Mouse (Mus musculus): ENCODE measurements at regions not wholly inside any gene's neighbourhood (a gene's known extent, or its start where the extent isn't known, plus 50 kb on each side); places are given as distances from the start of the nearest gene placed in this dataset.

GRCm38 (mm10) chr16:52861263-52861662 is 407.4 kb upstream of the Alcam start:
- Histone ChIP-seq H3K9me3 (ENCODE audit: control insufficient read depth, low read length) (no peaks in the 10 kb centered on the region), H3K4me1 (replicated peaks; ENCODE audit: control insufficient read depth, insufficient read depth, low read length) (no peaks in the 10 kb centered on the region), H3K36me3 (ENCODE audit: control insufficient read depth, insufficient read depth, low read length) (no peaks in the 10 kb centered on the region), H3K27me3 (ENCODE audit: control insufficient read depth, insufficient read depth, low read length) (no peaks in the 10 kb centered on the region), H3K4me2 (ENCODE audit: low read depth, low read length, severe bottlenecking) (no peak overlapping the region), H3K4me3 (ENCODE audit: low read depth, low read length) (no peak overlapping the region), H3K27ac (ENCODE audit: low read depth, low read length) (no peak overlapping the region), H3K9ac (ENCODE audit: low read length) (no peak overlapping the region)
- ATAC-seq (replicated peaks; ENCODE audit: low FRiP score), result no peak
- 91% methylated on average over 6 of the region's 6 CpGs for WGBS
- DNase-seq (ENCODE audit: low spot score), result no peak

GRCm38 (mm10) chr16:52858441-52859209 is 404.8 kb upstream of the Alcam start:
- Histone ChIP-seq H3K27me3 (ENCODE audit: control insufficient read depth, insufficient read depth, low read length) (no peaks in the 10 kb centered on the region), H3K4me2 (ENCODE audit: low read depth, low read length, severe bottlenecking) (no peak overlapping the region), H3K4me3 (ENCODE audit: low read depth, low read length) (no peak overlapping the region), H3K27ac (ENCODE audit: low read depth, low read length) (no peak overlapping the region), H3K36me3 (ENCODE audit: control insufficient read depth, insufficient read depth, low read length) (no peaks in the 10 kb centered on the region), H3K9me3 (ENCODE audit: control insufficient read depth, low read length) (no peaks in the 10 kb centered on the region), H3K9ac (ENCODE audit: low read length) (no peak overlapping the region), H3K4me1 (replicated peaks; ENCODE audit: control insufficient read depth, insufficient read depth, low read length) (no peaks in the 10 kb centered on the region)
- DNase-seq (ENCODE audit: low spot score) (no peak), ATAC-seq (replicated peaks; ENCODE audit: low FRiP score) (no peak)
- 57% methylated on average over 8 of the region's 8 CpGs for WGBS

GRCm38 (mm10) chr16:52851129-52851528 is 397.3 kb upstream of the Alcam start:
- ATAC-seq (replicated peaks; ENCODE audit: low FRiP score), result no peak
- H3K9ac ChIP-seq (ENCODE audit: low read length), result no peak overlapping the region
- H3K27ac ChIP-seq (ENCODE audit: low read depth, low read length), result no peak overlapping the region
- DNase-seq (ENCODE audit: low spot score), result no peak
- 91% methylated on average over 2 of the region's 2 CpGs for WGBS
- no peaks in the 10 kb centered on the region for H3K4me1 ChIP-seq (replicated peaks; ENCODE audit: control insufficient read depth, insufficient read depth, low read length)
- no peak overlapping the region for H3K4me3 ChIP-seq (ENCODE audit: low read depth, low read length)
- H3K4me2 ChIP-seq (ENCODE audit: low read depth, low read length, severe bottlenecking), result no peak overlapping the region
- H3K27me3 ChIP-seq (ENCODE audit: control insufficient read depth, insufficient read depth, low read length), result no peaks in the 10 kb centered on the region
- H3K9me3 ChIP-seq (ENCODE audit: control insufficient read depth, low read length), result no peaks in the 10 kb centered on the region
- H3K36me3 ChIP-seq (ENCODE audit: control insufficient read depth, insufficient read depth, low read length), result no peaks in the 10 kb centered on the region

- Histone ChIP-seq H3K36me3 (ENCODE audit: control insufficient read depth, insufficient read depth, low read length) (no peaks in the 10 kb centered on the region), H3K27me3 (ENCODE audit: control insufficient read depth, insufficient read depth, low read length) (no peaks in the 10 kb centered on the region), H3K4me1 (replicated peaks; ENCODE audit: control insufficient read depth, insufficient read depth, low read length) (no peaks in the 10 kb centered on the region), H3K4me2 (ENCODE audit: low read depth, low read length, severe bottlenecking) (no peak overlapping the region), H3K9me3 (ENCODE audit: control insufficient read depth, low read length) (no peaks in the 10 kb centered on the region), H3K9ac (ENCODE audit: low read length) (no peak overlapping the region), H3K27ac (ENCODE audit: low read depth, low read length) (no peak overlapping the region), H3K4me3 (ENCODE audit: low read depth, low read length) (no peak overlapping the region)
- no peak for ATAC-seq (replicated peaks; ENCODE audit: low FRiP score)
- WGBS, result 68% methylated on average over 1 of the region's 1 CpGs
- no peak for DNase-seq (ENCODE audit: low spot score)
Observed at GRCm38 (mm10) chr16:52818976-52819375, 365.1 kb upstream of the Alcam start.

GRCm38 (mm10) chr16:52811219-52811618 is 357.3 kb upstream of the Alcam start:
- H3K4me1 ChIP-seq (replicated peaks; ENCODE audit: control insufficient read depth, insufficient read depth, low read length), result no peaks in the 10 kb centered on the region
- DNase-seq (ENCODE audit: low spot score) (no peak), ATAC-seq (replicated peaks; ENCODE audit: low FRiP score) (no peak)
- no peaks in the 10 kb centered on the region for H3K9me3 ChIP-seq (ENCODE audit: control insufficient read depth, low read length)
- H3K9ac ChIP-seq (ENCODE audit: low read length), result no peak overlapping the region
- no peak overlapping the region for H3K4me3 ChIP-seq (ENCODE audit: low read depth, low read length)
- H3K27ac ChIP-seq (ENCODE audit: low read depth, low read length), result no peak overlapping the region
- H3K36me3 ChIP-seq (ENCODE audit: control insufficient read depth, insufficient read depth, low read length), result no peaks in the 10 kb centered on the region
- no peaks in the 10 kb centered on the region for H3K27me3 ChIP-seq (ENCODE audit: control insufficient read depth, insufficient read depth, low read length)
- H3K4me2 ChIP-seq (ENCODE audit: low read depth, low read length, severe bottlenecking), result no peak overlapping the region
- WGBS, result 71% methylated on average over 3 of the region's 3 CpGs

- Histone ChIP-seq H3K4me3 (ENCODE audit: low read depth, low read length) (no peak overlapping the region), H3K27me3 (ENCODE audit: control insufficient read depth, insufficient read depth, low read length) (no peaks in the 10 kb centered on the region), H3K4me1 (replicated peaks; ENCODE audit: control insufficient read depth, insufficient read depth, low read length) (no peaks in the 10 kb centered on the region), H3K36me3 (ENCODE audit: control insufficient read depth, insufficient read depth, low read length) (no peaks in the 10 kb centered on the region), H3K27ac (ENCODE audit: low read depth, low read length) (no peak overlapping the region), H3K9ac (ENCODE audit: low read length) (no peak overlapping the region), H3K4me2 (ENCODE audit: low read depth, low read length, severe bottlenecking) (no peak overlapping the region), H3K9me3 (ENCODE audit: control insufficient read depth, low read length) (no peaks in the 10 kb centered on the region)
- DNase-seq (ENCODE audit: low spot score) (no peak), ATAC-seq (replicated peaks; ENCODE audit: low FRiP score) (no peak)
Observed at GRCm38 (mm10) chr16:52804365-52804764, 350.5 kb upstream of the Alcam start.

- WGBS, result 40% methylated on average over 4 of the region's 4 CpGs
- Histone ChIP-seq H3K36me3 (ENCODE audit: control insufficient read depth, insufficient read depth, low read length) (no peaks in the 10 kb centered on the region), H3K4me1 (replicated peaks; ENCODE audit: control insufficient read depth, insufficient read depth, low read length) (no peaks in the 10 kb centered on the region), H3K9me3 (ENCODE audit: control insufficient read depth, low read length) (no peaks in the 10 kb centered on the region), H3K4me2 (ENCODE audit: low read depth, low read length, severe bottlenecking) (no peak overlapping the region), H3K4me3 (ENCODE audit: low read depth, low read length) (no peak overlapping the region), H3K27ac (ENCODE audit: low read depth, low read length) (no peak overlapping the region), H3K27me3 (ENCODE audit: control insufficient read depth, insufficient read depth, low read length) (no peaks in the 10 kb centered on the region), H3K9ac (ENCODE audit: low read length) (no peak overlapping the region)
- DNase-seq (ENCODE audit: low spot score) (no peak), ATAC-seq (replicated peaks; ENCODE audit: low FRiP score) (no peak)
Observed at GRCm38 (mm10) chr16:52799715-52800392, 346.0 kb upstream of the Alcam start.

GRCm38 (mm10) chr16:52795184-52795583 is 341.3 kb upstream of the Alcam start:
- H3K36me3 ChIP-seq (ENCODE audit: control insufficient read depth, insufficient read depth, low read length), result no peaks in the 10 kb centered on the region
- no peaks in the 10 kb centered on the region for H3K9me3 ChIP-seq (ENCODE audit: control insufficient read depth, low read length)
- no peak overlapping the region for H3K9ac ChIP-seq (ENCODE audit: low read length)
- DNase-seq (ENCODE audit: low spot score), result no peak
- no peaks in the 10 kb centered on the region for H3K4me1 ChIP-seq (replicated peaks; ENCODE audit: control insufficient read depth, insufficient read depth, low read length)
- ATAC-seq (replicated peaks; ENCODE audit: low FRiP score), result no peak
- H3K27ac ChIP-seq (ENCODE audit: low read depth, low read length), result no peak overlapping the region
- no peak overlapping the region for H3K4me2 ChIP-seq (ENCODE audit: low read depth, low read length, severe bottlenecking)
- 89% methylated on average over 1 of the region's 1 CpGs for WGBS
- no peak overlapping the region for H3K4me3 ChIP-seq (ENCODE audit: low read depth, low read length)
- H3K27me3 ChIP-seq (ENCODE audit: control insufficient read depth, insufficient read depth, low read length), result no peaks in the 10 kb centered on the region

GRCm38 (mm10) chr16:52789946-52790345 is 336.1 kb upstream of the Alcam start:
- ATAC-seq (replicated peaks; ENCODE audit: low FRiP score), result no peak

More at GRCm38 (mm10) chr16:52789946-52790345, 336.1 kb upstream of the Alcam start:
- H3K4me1 ChIP-seq (replicated peaks; ENCODE audit: control insufficient read depth, insufficient read depth, low read length), result no peaks in the 10 kb centered on the region
- H3K36me3 ChIP-seq (ENCODE audit: control insufficient read depth, insufficient read depth, low read length), result no peaks in the 10 kb centered on the region
- H3K9me3 ChIP-seq (ENCODE audit: control insufficient read depth, low read length), result no peaks in the 10 kb centered on the region
- H3K9ac ChIP-seq (ENCODE audit: low read length), result no peak overlapping the region
- 66% methylated on average over 1 of the region's 1 CpGs for WGBS
- DNase-seq (ENCODE audit: low spot score), result no peak
- H3K27ac ChIP-seq (ENCODE audit: low read depth, low read length), result no peak overlapping the region
- H3K27me3 ChIP-seq (ENCODE audit: control insufficient read depth, insufficient read depth, low read length), result no peaks in the 10 kb centered on the region
- no peak overlapping the region for H3K4me2 ChIP-seq (ENCODE audit: low read depth, low read length, severe bottlenecking)
- H3K4me3 ChIP-seq (ENCODE audit: low read depth, low read length), result no peak overlapping the region
